Mouse (Mus musculus) CD4-positive helper T cell, adult 2 months (primary cell): Measurements from ENCODE around the gene Mgat3.
A peak's percentile ranks its signal among the peaks of the same experiment; 100 is the strongest.

Experiments
- DNase-seq: peaks from one replicate; pipeline ENCODE4 v3.0.0-alpha.2; 2012; ENCODE audit warnings: low read depth, missing footprints, low spot score

Gene Mgat3

GRCm38 (mm10) chr15:80175756-80176155 lies 2.2 kb downstream of the Mgat3 start:
- no peak for DNase-seq

DNA sequence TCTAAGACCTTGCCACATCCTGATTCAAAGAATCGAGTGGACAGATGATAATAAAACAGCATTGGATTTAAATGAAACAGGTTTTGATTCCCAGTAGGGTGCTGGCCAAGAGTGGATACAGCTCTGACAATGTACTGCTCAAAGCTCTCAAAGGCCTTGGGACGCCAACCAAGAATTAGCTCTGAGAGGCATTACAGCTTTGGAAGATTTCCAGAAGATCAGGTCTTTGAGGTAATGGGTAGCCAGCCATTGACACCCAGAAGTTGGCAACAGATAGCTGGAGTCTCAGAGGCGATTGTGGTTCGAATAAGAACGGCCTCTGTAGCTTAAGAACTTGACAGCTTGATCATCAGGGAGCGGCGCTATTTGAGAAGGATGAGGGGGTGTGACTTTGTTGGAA lies 8.0 kb downstream of the Mgat3 start:
- no peak for DNase-seq

DNA sequence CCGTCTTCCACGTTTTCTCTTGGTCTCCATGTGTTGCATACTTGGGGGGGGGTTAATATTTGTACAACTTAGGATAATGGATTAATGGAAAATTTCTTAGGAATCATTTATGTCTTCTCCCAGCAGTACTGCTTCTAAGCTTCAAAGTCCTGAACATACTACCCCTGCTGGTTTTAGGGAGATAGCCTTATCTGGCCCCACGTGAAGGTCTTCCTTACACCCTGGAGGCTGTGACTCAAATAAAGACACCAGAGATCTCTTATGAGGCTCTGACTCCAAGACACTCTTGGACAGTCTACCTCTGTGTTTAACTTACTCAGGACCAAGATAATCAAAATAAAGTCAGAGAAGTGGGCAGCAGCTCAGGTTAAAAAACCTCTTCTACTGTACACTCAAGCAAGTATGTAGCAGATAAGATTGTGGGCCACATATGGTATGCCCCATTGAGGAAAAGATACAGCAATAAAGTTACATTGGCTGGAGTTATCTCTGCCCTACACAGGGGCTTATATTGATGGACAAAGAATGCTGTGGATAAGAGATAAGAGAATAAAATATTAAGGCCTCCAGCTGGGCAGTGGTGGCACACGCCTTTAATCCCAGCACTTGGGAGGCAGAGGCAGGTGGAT lies 8.7 kb downstream of the Mgat3 start:
- no peak for DNase-seq

- no peak for DNase-seq
Observed at GRCm38 (mm10) chr15:80188927-80189326, 15.4 kb downstream of the Mgat3 start.

DNA sequence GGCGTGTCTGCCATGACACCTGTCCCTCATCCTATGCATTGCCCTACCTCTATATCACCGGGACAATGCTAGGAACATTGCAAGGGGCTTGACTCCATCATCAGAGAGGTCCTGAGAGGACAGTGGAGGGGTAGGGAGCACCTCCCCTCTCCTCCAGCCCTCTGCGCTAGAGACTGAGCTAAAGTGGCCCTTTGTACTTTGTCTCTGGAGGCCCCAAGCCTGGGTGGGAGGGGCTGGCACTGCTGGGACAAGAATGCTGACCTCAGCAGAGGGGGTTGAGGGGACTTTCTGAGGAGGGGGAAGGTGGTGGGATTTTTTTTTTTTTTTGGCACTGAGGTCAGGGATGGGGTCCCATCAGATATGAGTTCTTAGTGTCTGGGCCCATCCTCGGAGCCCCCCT lies 16.6 kb downstream of the Mgat3 start:
- no peak for DNase-seq

GRCm38 (mm10) chr15:80191585-80192245 lies 18.2 kb downstream of the Mgat3 start:
- peak; percentile 72 for DNase-seq

DNA sequence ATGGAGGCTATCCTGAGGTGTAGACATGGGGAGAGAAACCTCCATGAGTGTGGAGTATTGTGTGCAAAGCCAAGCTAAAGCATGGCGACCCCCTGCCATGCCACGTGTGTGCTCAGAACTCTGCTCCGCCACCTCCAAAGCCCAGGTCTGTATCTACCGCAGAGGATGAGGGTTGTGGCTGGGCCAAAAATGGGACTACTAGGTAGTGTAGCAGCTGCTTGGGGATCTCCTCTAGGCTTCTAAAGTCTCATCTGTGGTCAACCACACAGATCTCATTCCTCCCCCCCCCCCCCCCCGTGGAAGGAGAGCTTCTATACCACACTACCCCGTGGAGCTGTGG lies 18.7 kb downstream of the Mgat3 start:
- DNase-seq = peak; percentile 87

DNA sequence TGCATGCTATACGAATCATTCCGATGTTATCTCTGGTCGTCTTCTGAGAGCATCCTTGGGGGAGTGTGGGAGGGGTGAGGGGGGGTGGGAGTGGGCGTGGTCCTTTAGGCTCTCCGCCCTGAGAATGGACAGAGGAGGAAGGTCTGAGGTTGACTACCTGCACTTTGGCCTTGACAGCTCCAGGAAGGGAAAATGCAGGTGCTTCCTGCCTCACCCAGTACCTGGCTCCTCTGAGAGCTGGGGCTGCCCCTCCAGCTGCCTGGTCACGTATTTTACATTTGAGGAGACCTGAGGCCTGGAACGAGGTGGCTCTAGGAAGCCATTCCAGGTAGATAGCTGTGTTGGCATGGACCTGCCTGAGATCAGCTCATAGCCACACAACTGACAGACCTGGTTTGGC lies 19.3 kb downstream of the Mgat3 start:
- DNase-seq = peak; percentile 50

DNA sequence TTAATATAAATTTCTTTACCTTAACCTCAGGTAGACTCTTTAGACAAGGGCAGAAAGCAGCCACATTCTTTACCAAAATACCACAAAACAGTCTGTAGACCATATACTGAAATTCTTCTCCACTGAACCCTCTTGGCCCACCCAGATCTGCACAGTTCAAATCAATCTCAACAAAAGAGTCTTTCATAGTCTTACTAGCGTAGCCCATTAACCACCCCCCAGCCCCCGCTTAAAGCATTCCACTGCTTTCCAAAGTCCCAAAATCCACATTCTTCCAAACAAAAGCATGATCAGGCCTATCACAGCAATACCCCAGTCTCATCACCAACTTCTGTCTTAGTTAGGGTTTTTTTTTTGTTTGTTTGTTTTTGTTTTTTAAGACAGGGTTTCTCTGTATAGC lies 26.0 kb downstream of the Mgat3 start:
- DNase-seq = no peak

- no peak for DNase-seq
Observed at GRCm38 (mm10) chr15:80202111-80202775, 28.7 kb downstream of the Mgat3 start.

DNA sequence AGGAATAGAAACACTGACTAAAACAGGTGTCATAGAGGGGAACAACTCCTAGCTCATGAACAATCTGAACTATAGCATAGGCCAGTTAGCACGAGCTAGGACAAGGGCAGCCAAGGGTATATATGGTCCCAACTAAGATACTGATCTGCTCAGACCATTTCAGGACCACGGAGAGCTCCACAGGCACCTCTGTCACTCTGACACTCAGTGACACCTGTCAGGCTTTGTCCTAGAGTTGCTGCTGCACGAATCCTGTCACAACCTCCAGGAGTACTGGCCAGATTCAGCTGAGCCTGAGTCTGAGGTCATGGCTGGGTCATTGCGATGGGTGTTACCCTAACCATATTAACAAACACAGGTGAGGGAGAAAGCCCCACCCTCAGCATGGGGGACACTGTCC lies 29.9 kb downstream of the Mgat3 start:
- DNase-seq = peak; percentile 49

GRCm38 (mm10) chr15:80206057-80206565 lies 32.6 kb downstream of the Mgat3 start:
- DNase-seq = no peak

DNA sequence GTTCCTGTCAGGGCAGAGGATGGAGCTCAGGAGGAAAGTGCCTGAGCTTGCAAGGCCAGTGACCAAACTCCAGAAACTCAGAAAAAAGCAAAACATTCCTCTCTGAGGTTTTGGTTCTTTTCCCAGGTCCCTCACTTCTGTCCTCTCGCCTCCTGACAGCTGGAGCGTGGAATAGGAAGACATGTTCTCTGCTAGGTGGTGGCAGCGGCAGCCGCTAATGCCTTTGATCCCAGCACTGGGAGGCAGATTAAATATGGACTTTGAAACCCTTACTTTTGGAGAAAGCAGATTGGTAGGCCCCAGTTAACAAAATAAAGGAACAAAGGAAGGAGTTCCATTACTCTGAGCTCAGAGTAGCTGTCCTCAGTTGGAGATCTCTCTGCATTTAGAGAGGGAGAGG lies 34.9 kb downstream of the Mgat3 start:
- no peak for DNase-seq

DNA sequence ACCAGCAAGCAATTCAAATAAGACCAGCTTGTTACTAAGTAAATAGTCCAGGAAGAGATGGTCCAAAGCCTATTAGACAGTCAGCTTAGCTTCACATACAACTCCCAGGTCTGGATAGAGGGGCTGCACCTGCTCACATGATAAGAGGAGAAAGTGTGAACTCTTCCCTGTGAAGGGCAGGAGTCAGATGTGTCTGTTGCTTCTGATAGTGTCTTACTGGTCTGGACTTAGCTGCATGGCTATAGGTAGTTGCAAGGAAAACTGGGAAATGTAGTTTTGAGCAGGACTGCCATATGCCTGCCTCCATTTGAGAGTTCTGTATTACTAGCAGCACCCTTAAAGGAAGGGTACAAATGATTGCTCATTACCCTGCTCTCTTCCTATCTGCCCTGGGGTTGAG lies 40.2 kb downstream of the Mgat3 start:
- no peak for DNase-seq

DNA sequence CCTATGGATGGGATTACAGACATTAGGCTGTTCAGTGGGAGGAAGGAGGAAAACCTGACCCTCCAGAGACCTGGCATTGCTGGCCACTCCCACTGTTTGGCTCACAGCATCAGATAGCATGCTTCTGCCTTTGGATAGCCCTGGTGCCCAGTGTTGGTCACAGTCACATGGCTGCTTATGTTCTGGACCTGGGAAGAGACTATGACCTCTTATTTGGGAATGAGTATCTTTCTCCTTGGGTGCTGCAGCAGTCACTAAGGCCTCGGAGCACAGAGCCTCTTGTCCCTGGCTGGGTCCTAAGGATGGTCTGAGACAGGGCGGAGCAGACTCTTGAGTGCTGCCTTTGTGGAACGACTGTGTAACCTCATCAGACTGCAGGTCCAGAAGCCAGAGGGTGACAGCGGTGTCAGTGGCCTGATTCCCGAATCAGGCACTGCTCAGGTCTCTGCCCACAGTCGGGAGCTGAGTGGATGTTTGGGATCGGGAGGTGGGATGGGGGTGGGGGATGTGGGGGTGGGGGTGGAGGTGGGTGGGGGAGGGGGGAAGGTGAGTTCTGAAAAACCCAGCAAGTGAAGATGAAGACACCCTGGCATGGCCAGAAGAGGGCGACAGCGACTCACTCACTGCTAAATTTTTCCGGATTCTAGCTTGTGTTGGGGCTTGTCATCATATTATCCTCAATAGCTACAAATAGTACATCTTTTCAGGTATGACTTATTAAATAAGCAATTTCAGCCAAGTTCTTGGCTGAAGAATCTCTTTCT lies 42.4 kb downstream of the Mgat3 start:
- peak; percentile 70 for DNase-seq

DNA sequence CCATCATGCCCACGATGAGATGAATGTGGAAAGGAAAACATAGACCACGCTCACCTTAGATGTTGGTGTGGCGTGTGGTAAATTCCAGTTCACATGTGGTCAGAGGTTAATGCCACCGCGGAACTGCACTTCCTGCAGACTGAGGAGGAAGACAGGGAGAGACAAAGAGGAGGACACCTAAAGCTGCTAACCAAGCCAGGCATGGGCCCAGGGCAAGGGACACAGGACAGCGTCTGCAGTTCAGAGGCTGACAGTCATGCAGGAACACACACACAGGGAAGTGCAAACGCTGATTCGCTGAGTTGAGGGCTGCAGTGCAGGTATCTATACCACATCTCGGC lies 42.9 kb downstream of the Mgat3 start:
- peak; percentile 65 for DNase-seq

DNA sequence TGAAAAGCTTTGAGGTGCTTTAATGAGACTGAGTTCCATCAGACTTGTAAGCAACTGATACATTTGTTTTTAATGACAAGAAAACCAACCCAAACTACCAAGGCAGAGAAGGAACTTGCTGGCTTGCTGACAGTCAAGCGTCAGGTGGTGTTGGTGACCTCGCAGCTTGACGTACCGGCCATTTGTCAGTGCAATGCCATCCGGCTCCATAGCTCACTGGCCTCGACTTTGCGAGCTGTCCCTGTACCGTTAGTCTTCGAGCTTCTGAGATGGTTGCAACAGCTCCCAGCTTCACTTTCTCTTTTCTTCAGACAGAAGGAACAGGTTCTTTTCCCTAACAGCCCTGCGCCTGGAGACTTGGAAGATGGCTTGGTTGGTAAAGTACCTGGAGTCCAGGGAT lies 44.0 kb downstream of the Mgat3 start:
- no peak for DNase-seq

- peak; percentile 87 for DNase-seq
Observed at GRCm38 (mm10) chr15:80219211-80219610, 45.7 kb downstream of the Mgat3 start.

GRCm38 (mm10) chr15:80219705-80220657 lies 46.5 kb downstream of the Mgat3 start:
- DNase-seq = no peak

- DNase-seq = peak; percentile 24
Observed at GRCm38 (mm10) chr15:80221031-80221430, 47.5 kb downstream of the Mgat3 start.

DNA sequence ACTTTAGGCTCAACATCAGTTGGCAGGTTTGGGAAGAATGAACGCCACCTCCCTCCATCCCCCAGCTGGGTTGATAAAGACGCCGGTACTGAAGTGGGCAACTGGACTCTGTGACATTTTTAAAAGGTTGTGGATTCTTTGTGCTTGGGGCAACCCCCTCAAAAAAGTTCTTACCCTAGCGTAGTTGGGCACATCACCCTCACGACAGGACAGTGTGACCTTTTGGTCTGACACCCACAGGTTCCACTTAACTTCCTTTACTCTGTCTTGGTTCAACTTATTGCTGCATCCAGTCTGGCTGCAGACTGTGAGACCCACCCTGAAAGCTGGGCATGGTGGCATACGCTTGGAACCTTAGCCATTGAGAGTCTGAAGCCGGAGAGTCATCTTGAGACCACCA lies 50.2 kb downstream of the Mgat3 start:
- DNase-seq = no peak
